Comparison of ENCODE assay signal across 27 mouse cellular contexts in genomic region chr9:85303378-85303777, GRCm38 (mm10). TPM values are rescaled to one million over a fixed set of nuclear protein-coding genes. Genes with fewer than 3 reads are reported as not detected.
"Had no signal": no experiment of that assay in that cellular context is flagged by ENCODE, and none has a peak within 500 bp of the region (broad histone marks: within the 10 kb centered on the region; RNA-seq: fewer than 3 reads in every experiment).

No protein-coding gene starts in this region.

- DNase-seq: gastrocnemius, postnatal 14 days; gastrocnemius, postnatal 36 days; heart, adult 18-20 months; heart, postnatal 10 days; heart, postnatal 4 days; kidney, adult 2 months; kidney, adult 9 months; kidney, postnatal 14 days; kidney, postnatal 36 days; layer of hippocampus, adult 9-11 months; layer of hippocampus, postnatal 36 days; liver; liver, embryonic 13.5 days had no signal

- ATAC-seq: hindbrain, embryonic 16.5 days; inflammation-experienced regulatory T-cells, adult 6 months; intestine, embryonic 15.5 days; intestine, postnatal 0 days had no signal

RNA-seq across cellular contexts. Expression of gene Gm11114, which starts 9.2 kb away (rescaled TPM):
- total RNA-seq: gastrocnemius, adult 18-20 months; gastrocnemius, adult 8-10 months; gastrocnemius, postnatal 14 days; gastrocnemius, postnatal 36 days; heart, adult 18-20 months; heart, adult 8-10 months; heart, postnatal 10 days; heart, postnatal 25 days; heart, postnatal 4 days; layer of hippocampus, adult 18-20 months; layer of hippocampus, adult 8-10 months; layer of hippocampus, postnatal 14 days; layer of hippocampus, postnatal 36 days; left cerebral cortex, adult 2 months; left cerebral cortex, postnatal 14 days; left cerebral cortex, postnatal 36 days had no signal
